Mouse (Mus musculus): ENCODE results near the gene Rai14. TPM values are rescaled to one million over a fixed set of nuclear protein-coding genes. Genes with fewer than 3 reads are reported as not detected.

Gene Rai14
- total RNA-seq, 2 experiments from 2014 or later: 4.8 to 5.1 TPM

GRCm38 (mm10) chr15:10721259-10721781 lies 6.9 kb upstream of the Rai14 start:
- no peak for DNase-seq (ENCODE audit: low spot score in 2 of 2)

- no peak for DNase-seq (ENCODE audit: low spot score in 2 of 2)
These were observed 6.2 kb upstream of the Rai14 start for GRCm38 (mm10) chr15:10720671-10721070.

DNA sequence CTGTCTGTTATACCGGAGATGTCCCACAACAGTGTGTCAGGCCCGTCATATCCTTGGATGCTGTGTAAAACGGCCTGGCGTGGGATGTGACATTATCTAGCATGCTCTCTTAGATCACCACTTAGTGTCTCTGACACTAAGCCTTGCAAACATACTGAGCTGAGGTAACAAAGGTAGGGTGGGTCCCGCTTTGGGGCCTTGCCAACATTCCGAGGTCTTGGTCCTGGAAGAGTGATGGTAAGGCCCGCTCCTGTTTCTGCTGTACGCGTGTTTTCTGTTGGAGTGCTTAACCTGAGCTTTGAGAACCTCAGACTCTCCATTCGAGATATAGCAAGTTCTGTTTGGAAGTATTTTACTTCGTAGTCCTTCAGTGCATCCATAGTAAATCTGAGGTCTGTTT lies 5.8 kb upstream of the Rai14 start:
- no peak for DNase-seq (ENCODE audit: low spot score in 2 of 2)

DNA sequence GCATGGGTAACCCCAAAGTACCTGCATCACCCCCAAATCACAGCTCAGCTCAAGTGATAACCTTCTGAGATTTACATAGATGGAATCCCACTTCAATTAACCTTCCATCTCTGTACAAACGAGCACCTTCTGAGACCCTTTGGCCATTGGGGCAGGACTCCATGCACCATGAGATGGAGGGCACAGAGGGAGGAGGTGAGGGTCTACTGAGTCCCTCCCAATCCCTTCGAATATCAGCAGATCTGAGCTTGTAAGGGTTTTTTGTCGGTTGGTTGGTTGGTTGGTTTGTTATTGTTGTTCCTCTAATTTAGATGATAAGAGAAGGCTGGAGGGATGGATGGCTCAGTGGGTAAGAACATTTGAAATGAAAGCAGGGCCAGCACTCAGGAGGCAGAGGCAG lies 5.1 kb upstream of the Rai14 start:
- DNase-seq (ENCODE audit: low spot score in 2 of 2): no peak

- DNase-seq (ENCODE audit: low spot score in 2 of 2): no peak
These were observed 4.3 kb upstream of the Rai14 start for GRCm38 (mm10) chr15:10718763-10719162.

DNA sequence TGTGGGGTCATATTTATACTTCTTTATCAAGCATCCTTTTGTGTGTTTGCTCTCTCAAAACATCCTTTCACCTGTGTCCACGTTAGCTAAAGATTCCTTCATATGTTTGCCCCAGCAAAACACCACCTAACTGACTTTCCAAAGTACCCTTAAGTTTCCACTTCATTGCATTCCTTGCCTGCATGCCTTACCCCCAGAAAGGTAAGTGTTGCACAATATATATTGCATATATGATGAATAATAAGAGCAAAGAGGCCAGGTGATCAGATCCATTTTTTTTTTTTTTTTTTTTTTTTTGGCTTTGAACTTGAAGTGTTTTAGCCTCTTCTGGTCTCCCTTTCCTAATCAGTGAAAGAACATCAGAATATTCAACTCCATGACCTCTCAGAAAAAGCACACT lies 2.9 kb upstream of the Rai14 start:
- DNase-seq (ENCODE audit: low spot score in 2 of 2): no peak

DNA sequence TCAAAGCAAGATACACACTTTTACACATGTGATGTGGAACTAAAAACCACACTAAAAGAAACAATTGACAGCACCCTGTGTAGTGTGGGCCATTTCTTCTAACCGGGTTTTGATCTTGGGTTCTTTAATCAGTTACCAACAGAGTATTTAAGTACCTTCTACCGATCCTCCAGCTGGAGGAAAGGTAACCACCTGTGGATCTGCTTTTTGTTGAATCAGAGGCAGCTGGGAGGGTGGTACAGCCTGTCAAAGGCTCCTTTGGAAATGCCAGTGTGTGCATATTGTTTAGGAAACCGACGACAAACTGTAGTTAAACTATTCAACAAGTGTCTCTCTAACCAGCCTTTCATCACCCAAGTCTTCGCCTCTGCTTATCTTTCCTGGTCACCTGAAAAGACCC lies 1.5 kb upstream of the Rai14 start:
- no peak for DNase-seq (ENCODE audit: low spot score in 2 of 2)

DNA sequence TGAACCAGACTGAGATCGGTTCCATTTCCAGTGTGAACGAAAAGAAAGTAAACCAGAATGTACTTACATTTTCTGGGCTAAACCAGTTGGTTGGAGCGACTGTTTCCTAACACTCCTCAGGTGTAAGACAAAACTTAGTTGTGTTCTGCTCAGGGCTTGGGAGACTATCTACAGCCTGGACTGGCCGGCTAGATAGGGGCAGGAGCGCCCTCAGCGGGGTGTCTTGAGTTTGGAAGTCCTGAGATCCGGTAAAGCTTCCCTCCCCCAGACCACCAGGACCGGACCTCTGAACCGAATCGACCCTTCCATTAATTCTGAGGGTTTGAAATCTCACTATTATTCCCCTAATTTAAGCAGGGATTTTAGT lies 698 bp upstream of the Rai14 start:
- DNase-seq (ENCODE audit: low spot score in 2 of 2): no peak

DNA sequence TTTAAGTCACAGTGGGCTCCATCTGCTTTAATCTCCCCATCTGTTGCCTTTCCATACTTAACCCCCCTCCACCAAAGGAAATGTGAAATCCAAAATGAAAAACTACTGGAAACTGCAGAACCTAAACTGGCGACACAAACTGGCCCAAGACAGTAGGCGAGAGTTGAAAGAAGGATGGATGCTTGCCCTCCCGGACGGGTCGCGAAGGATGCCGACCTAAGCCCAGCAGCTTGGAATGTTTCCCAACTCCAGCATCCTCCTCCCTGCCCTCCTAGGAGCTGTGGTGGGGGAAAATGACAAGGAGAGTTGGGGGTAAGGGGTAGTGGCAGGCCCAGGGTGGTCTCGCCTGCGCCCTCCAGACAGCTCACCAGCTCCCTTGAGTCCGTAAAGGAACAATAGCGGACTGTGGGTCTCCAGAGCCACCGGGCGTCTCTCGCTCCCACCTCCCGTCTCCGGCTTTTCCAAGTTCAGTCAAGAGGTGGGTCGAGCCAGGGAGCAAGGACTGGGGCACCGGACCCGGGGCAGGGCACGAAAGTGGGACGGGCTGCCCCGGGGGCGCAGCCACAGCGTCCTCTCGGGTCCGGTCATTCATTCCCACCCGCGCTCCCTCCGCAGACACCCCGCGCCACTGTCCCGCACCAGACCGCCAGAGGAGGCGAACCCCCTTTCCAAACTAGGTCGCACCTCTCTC lies 653 bp downstream of the Rai14 start:
- DNase-seq (ENCODE audit: low spot score in 2 of 2): no peak

- no peak for DNase-seq (ENCODE audit: low spot score in 2 of 2)
These were observed 1.2 kb downstream of the Rai14 start for GRCm38 (mm10) chr15:10713181-10713625.

DNA sequence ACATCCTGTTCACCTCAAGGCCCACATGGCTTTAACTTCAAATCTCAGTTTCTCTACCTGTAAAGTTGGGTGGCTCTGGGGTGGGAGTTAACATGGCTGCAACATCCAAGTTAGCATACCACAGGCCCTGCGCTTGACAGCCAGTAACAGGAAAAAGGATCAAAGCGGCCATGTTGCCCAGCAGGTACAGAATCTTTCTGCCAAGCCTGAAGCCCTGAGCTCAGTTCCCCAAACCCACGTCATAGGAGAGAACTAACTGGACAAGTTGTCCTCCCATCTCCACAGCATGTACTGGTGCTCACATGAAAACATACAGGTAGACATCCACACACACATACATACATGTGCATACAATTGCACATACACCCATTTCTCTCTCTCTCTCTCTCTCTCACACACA lies 2.1 kb downstream of the Rai14 start:
- no peak for DNase-seq (ENCODE audit: low spot score in 2 of 2)

- DNase-seq (ENCODE audit: low spot score in 2 of 2): no peak
These were observed 3.2 kb downstream of the Rai14 start for GRCm38 (mm10) chr15:10711231-10711630.

DNA sequence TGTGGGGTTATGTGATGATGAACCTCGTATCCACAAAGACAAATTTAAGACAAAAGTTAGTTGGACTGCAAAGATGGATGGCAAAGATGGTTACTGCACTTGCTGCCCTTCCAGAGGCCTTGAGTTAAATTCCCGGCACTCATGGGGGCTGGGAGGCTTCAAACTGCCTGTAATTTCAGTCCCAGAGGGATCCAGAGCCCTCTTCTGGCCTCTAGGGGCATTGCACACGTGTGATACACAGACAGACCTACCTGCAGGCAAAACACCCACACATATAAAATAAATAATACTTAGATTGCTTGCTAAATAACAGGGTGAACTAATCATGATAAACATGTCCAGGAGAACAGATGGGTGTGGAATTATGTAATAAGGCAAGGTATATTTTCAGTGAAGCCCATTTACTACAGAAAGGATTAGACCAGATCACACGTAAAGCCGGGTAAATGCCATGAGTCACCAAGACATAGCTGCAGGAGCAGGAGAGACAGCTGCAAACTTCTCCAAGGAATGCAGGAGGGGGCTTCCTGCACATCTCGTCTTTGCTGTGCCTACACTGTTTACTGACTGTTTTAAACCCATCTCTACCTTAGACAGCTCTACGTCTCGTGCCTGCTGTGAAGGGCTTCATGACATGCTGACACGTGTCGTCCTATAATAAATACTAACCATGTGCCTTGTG lies 5.7 kb downstream of the Rai14 start:
- DNase-seq (ENCODE audit: low spot score in 2 of 2): no peak

- DNase-seq (ENCODE audit: low spot score in 2 of 2): no peak
These were observed 7.3 kb downstream of the Rai14 start for GRCm38 (mm10) chr15:10707109-10707508.

GRCm38 (mm10) chr15:10706414-10706813 lies 8.0 kb downstream of the Rai14 start:
- no peak for DNase-seq (ENCODE audit: low spot score in 2 of 2)

DNA sequence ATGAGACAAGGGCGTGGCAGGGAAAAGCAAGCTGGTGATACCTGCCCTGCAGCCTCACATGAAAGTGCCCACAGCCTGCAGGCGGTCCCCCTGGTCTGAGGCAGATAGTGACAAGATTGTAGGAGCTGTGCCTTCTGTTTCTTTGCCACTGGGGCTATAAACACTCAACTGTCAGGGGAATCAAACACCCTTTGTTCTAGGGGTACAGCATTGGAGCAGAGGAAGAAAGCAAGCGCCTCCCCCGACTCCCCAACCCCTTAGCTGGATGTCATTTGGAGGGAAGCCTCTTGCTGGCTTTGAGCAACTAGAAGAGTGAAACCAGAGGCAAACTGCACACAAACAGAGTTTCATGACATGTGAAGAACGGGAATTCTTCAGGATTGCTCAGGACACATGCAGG lies 8.7 kb downstream of the Rai14 start:
- no peak for DNase-seq (ENCODE audit: low spot score in 2 of 2)

DNA sequence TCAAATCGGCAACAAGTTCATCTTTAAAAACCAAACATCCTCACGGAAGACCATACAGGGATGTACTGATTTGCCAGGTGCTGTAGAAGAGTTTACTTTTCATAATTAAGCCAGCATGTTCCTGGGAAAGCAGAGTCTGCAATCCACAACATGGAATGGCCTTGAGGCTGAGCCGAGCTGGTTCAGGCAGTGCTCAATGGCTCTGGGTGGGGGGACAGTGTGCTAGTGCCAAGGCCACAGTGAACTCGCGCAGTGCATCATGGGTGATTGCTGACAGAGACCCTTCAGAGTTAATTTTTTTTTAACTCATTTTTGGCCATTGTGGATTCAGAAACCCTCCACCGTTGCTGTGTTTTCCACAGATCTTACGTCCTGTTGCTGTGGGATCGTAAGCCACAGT lies 10.1 kb downstream of the Rai14 start:
- DNase-seq (ENCODE audit: low spot score in 2 of 2): no peak

DNA sequence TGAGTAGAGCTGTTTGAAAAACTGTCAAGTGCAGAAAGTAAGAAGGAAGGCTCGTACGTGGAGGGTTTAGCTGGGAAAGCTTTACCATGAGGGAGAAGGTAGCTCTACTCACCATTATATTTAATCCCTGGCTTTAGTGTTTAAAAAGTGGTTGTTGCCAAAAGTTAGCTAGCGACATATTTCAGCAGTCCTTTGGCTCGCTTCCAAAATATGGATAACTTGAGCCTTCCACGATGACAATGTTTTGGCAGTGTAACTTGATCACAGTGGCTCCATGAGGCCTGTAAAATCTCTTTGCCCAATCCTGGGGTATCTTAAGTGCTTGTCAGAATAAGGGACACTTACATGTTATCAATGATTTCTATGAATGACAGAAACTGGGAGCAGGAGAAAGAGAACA lies 12.9 kb downstream of the Rai14 start:
- no peak for DNase-seq (ENCODE audit: low spot score in 2 of 2)

- no peak for DNase-seq (ENCODE audit: low spot score in 2 of 2)
These were observed 13.4 kb downstream of the Rai14 start for GRCm38 (mm10) chr15:10700891-10701466.

GRCm38 (mm10) chr15:10696478-10697234 lies 17.8 kb downstream of the Rai14 start:
- no peak for DNase-seq (ENCODE audit: low spot score in 2 of 2)

DNA sequence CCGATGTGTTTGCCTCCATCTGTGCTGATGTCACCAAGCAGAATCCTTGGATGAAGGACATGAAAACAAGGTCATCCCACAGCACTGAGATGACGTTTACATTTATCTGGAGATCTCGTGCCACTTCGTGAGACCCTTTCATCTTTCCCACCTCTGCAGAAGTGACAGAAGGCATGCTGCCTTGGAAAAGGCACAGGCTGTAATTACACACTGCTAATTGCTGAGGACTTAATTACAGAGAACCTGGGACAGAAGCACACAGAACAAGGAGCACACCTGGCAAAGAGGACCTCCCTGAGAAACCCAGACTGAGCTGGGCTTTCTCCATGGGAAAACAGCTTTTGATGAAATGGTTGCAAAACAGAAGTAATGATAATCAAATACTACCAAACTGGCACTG lies 21.8 kb downstream of the Rai14 start:
- DNase-seq (ENCODE audit: low spot score in 2 of 2): no peak

- no peak for DNase-seq (ENCODE audit: low spot score in 2 of 2)
These were observed 22.9 kb downstream of the Rai14 start for GRCm38 (mm10) chr15:10691481-10691880.

Data from layer of hippocampus, adult 18-20 months (tissue).